Mouse (Mus musculus): Measurements from ENCODE around the gene Nkd1. TPM values are rescaled to one million over a fixed set of nuclear protein-coding genes. Genes with fewer than 3 reads are reported as not detected.

Gene Nkd1
- total and polyA plus RNA-seq, 3 experiments, result 0.05 TPM; not detected in 2

DNA sequence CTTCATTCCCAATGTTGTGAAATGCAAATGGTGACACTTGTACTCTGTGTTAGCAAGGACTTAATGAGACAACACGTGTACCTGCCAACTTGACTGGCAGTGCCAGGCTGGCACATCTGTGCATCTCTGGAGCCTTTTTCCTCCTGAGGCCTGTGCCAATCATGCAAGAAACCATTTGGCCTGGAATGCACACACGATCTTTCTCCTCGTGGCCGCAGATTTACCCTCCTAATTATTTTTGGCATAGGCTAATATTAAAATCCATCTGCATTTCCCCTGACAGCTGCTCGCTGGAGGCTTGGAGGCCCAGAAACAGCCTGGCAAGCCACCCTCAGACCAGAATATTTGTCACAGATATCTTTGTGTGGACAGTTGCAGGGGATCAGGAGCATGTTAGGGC, 56.5 kb downstream of the Nkd1 start:
- Histone ChIP-seq H3K9me3 (replicated peaks) (no peaks in the 10 kb centered on the region), H3K36me3 (replicated peaks) (no peaks in the 10 kb centered on the region), H3K4me1 (ENCODE audit: insufficient read depth, low read depth, low read length) (no peaks in the 10 kb centered on the region), H3K27me3 (ENCODE audit: insufficient read depth, low read length) (peaks cover 4% of the 10 kb centered on the region; the same call in 1 of the 2 replicates), H3K4me3 (ENCODE audit: low read depth, low read length) (no peak overlapping the region)
- no peak for ATAC-seq (ENCODE audit: extremely low read depth, insufficient number of reproducible peaks, low FRiP score, poor library complexity, severe bottlenecking)
- no peak for TF ChIP-seq TAL1 (conservative IDR thresholded peaks at IDR 0.05; ENCODE audit: low read depth, low read length)
- no peak for TF ChIP-seq GATA2 (IDR thresholded peaks at IDR 0.05; ENCODE audit: borderline replicate concordance, low read depth, low read length)
- no peak for TF ChIP-seq CTCF (IDR thresholded peaks at IDR 0.05; ENCODE audit: low read depth, low read length)
- TF ChIP-seq POLR2AphosphoS5 (IDR thresholded peaks at IDR 0.05; ENCODE audit: insufficient replicate concordance, low read depth, low read length), result no peak
- TF ChIP-seq GATA1 (IDR thresholded peaks at IDR 0.05; ENCODE audit: borderline replicate concordance, low read length), result no peak
- no peak for DNase-seq (ENCODE audit: low spot score)

- Histone ChIP-seq H3K9me3 (replicated peaks) (no peaks in the 10 kb centered on the region), H3K4me3 (ENCODE audit: low read depth, low read length) (no peak overlapping the region), H3K27me3 (ENCODE audit: insufficient read depth, low read length) (peaks cover 4% of the 10 kb centered on the region; the same call in 1 of the 2 replicates), H3K36me3 (replicated peaks) (no peaks in the 10 kb centered on the region), H3K4me1 (ENCODE audit: insufficient read depth, low read depth, low read length) (no peaks in the 10 kb centered on the region)
- no peak for DNase-seq (ENCODE audit: low spot score)
- ATAC-seq (ENCODE audit: extremely low read depth, insufficient number of reproducible peaks, low FRiP score, poor library complexity, severe bottlenecking), result no peak
- TF ChIP-seq GATA2 (IDR thresholded peaks at IDR 0.05; ENCODE audit: borderline replicate concordance, low read depth, low read length) (no peak), GATA1 (IDR thresholded peaks at IDR 0.05; ENCODE audit: borderline replicate concordance, low read length) (no peak), POLR2AphosphoS5 (IDR thresholded peaks at IDR 0.05; ENCODE audit: insufficient replicate concordance, low read depth, low read length) (no peak), TAL1 (conservative IDR thresholded peaks at IDR 0.05; ENCODE audit: low read depth, low read length) (no peak), CTCF (IDR thresholded peaks at IDR 0.05; ENCODE audit: low read depth, low read length) (no peak)
Observed at GRCm38 (mm10) chr8:88578413-88579175, 57.4 kb downstream of the Nkd1 start.

DNA sequence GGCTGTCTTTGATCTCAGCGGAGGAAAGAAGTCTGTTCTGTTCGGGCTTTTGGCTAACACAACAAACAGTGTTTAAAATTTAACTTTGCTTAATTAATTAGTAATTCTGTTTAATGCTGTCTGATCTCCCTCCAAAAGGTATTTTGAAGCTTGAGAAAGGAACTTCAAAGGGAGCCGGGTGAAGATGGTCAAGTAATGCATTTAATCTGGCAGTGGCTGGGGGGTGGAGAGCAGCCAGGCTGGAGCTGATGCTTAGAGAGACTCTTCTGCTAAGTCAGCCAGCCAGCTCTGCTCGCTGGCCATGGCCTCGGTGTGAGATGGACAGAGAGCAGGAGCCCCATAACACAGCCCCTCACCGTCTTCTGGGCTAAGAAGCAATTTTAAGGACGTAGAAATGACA, 58.1 kb downstream of the Nkd1 start:
- H3K27me3 ChIP-seq (ENCODE audit: insufficient read depth, low read length), result peaks cover 4% of the 10 kb centered on the region; the same call in 1 of the 2 replicates
- H3K9me3 ChIP-seq (replicated peaks), result no peaks in the 10 kb centered on the region
- TF ChIP-seq POLR2AphosphoS5 (IDR thresholded peaks at IDR 0.05; ENCODE audit: insufficient replicate concordance, low read depth, low read length), result no peak
- no peak for TF ChIP-seq TAL1 (conservative IDR thresholded peaks at IDR 0.05; ENCODE audit: low read depth, low read length)
- no peak for TF ChIP-seq GATA1 (IDR thresholded peaks at IDR 0.05; ENCODE audit: borderline replicate concordance, low read length)
- no peak for TF ChIP-seq CTCF (IDR thresholded peaks at IDR 0.05; ENCODE audit: low read depth, low read length)
- no peak for TF ChIP-seq GATA2 (IDR thresholded peaks at IDR 0.05; ENCODE audit: borderline replicate concordance, low read depth, low read length)
- no peak overlapping the region for H3K4me3 ChIP-seq (ENCODE audit: low read depth, low read length)
- H3K4me1 ChIP-seq (ENCODE audit: insufficient read depth, low read depth, low read length), result no peaks in the 10 kb centered on the region
- DNase-seq (ENCODE audit: low spot score) (no peak), ATAC-seq (ENCODE audit: extremely low read depth, insufficient number of reproducible peaks, low FRiP score, poor library complexity, severe bottlenecking) (no peak)
- H3K36me3 ChIP-seq (replicated peaks), result no peaks in the 10 kb centered on the region

- peaks cover 4% of the 10 kb centered on the region; the same call in 1 of the 2 replicates for H3K27me3 ChIP-seq (ENCODE audit: insufficient read depth, low read length)
- no peaks in the 10 kb centered on the region for H3K9me3 ChIP-seq (replicated peaks)
- no peak overlapping the region for H3K4me3 ChIP-seq (ENCODE audit: low read depth, low read length)
- TF ChIP-seq POLR2AphosphoS5 (IDR thresholded peaks at IDR 0.05; ENCODE audit: insufficient replicate concordance, low read depth, low read length), result no peak
- no peak for TF ChIP-seq GATA1 (IDR thresholded peaks at IDR 0.05; ENCODE audit: borderline replicate concordance, low read length)
- no peak for TF ChIP-seq CTCF (IDR thresholded peaks at IDR 0.05; ENCODE audit: low read depth, low read length)
- no peak for TF ChIP-seq TAL1 (conservative IDR thresholded peaks at IDR 0.05; ENCODE audit: low read depth, low read length)
- TF ChIP-seq GATA2 (IDR thresholded peaks at IDR 0.05; ENCODE audit: borderline replicate concordance, low read depth, low read length), result no peak
- H3K36me3 ChIP-seq (replicated peaks), result no peaks in the 10 kb centered on the region
- no peak for DNase-seq (ENCODE audit: low spot score)
- no peak for ATAC-seq (ENCODE audit: extremely low read depth, insufficient number of reproducible peaks, low FRiP score, poor library complexity, severe bottlenecking)
- H3K4me1 ChIP-seq (ENCODE audit: insufficient read depth, low read depth, low read length), result no peaks in the 10 kb centered on the region
Observed at GRCm38 (mm10) chr8:88579668-88580330, 58.6 kb downstream of the Nkd1 start.

DNA sequence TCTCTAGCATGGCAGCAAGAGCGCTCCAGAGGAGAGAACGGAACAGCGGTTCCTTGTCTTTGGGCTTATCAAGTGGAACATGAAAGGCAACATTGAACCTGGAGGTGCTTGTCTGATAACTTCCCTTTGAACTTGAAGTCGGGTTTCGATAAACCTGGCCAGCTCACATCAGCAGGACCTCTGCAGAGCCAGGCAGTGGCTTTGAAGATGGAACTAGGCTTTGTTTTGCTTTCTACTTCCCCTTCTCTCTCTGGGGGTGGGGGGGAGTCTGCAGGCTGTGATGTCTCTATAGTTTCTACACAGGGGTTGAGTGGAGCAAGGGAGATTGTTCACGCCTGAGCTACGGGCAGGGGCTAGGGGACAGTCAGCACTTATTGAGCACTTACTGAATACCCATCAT, 59.6 kb downstream of the Nkd1 start:
- DNase-seq (ENCODE audit: low spot score), result no peak
- TF ChIP-seq GATA2 (IDR thresholded peaks at IDR 0.05; ENCODE audit: borderline replicate concordance, low read depth, low read length) (no peak), TAL1 (conservative IDR thresholded peaks at IDR 0.05; ENCODE audit: low read depth, low read length) (no peak), GATA1 (IDR thresholded peaks at IDR 0.05; ENCODE audit: borderline replicate concordance, low read length) (no peak), POLR2AphosphoS5 (IDR thresholded peaks at IDR 0.05; ENCODE audit: insufficient replicate concordance, low read depth, low read length) (no peak), CTCF (IDR thresholded peaks at IDR 0.05; ENCODE audit: low read depth, low read length) (no peak)
- H3K4me3 ChIP-seq (ENCODE audit: low read depth, low read length), result no peak overlapping the region
- H3K4me1 ChIP-seq (ENCODE audit: insufficient read depth, low read depth, low read length), result no peaks in the 10 kb centered on the region
- no peaks in the 10 kb centered on the region for H3K9me3 ChIP-seq (replicated peaks)
- no peaks in the 10 kb centered on the region for H3K36me3 ChIP-seq (replicated peaks)
- no peak for ATAC-seq (ENCODE audit: extremely low read depth, insufficient number of reproducible peaks, low FRiP score, poor library complexity, severe bottlenecking)
- H3K27me3 ChIP-seq (ENCODE audit: insufficient read depth, low read length), result peaks cover 4% of the 10 kb centered on the region; the same call in 1 of the 2 replicates

GRCm38 (mm10) chr8:88583863-88584262, 62.7 kb downstream of the Nkd1 start:
- TF ChIP-seq CTCF (IDR thresholded peaks at IDR 0.05; ENCODE audit: low read depth, low read length) (no peak), TAL1 (conservative IDR thresholded peaks at IDR 0.05; ENCODE audit: low read depth, low read length) (no peak), GATA1 (IDR thresholded peaks at IDR 0.05; ENCODE audit: borderline replicate concordance, low read length) (no peak), GATA2 (IDR thresholded peaks at IDR 0.05; ENCODE audit: borderline replicate concordance, low read depth, low read length) (no peak), POLR2AphosphoS5 (IDR thresholded peaks at IDR 0.05; ENCODE audit: insufficient replicate concordance, low read depth, low read length) (no peak)
- no peaks in the 10 kb centered on the region for H3K36me3 ChIP-seq (replicated peaks)
- DNase-seq (ENCODE audit: low spot score) (no peak), ATAC-seq (ENCODE audit: extremely low read depth, insufficient number of reproducible peaks, low FRiP score, poor library complexity, severe bottlenecking) (no peak)
- H3K27me3 ChIP-seq (ENCODE audit: insufficient read depth, low read length), result peaks cover 4% of the 10 kb centered on the region; the same call in 1 of the 2 replicates
- no peaks in the 10 kb centered on the region for H3K4me1 ChIP-seq (ENCODE audit: insufficient read depth, low read depth, low read length)
- no peaks in the 10 kb centered on the region for H3K9me3 ChIP-seq (replicated peaks)
- H3K4me3 ChIP-seq (ENCODE audit: low read depth, low read length), result no peak overlapping the region
